Mouse (Mus musculus) limb, embryonic 11.5 days (tissue): Measurements from ENCODE around the gene Hgd. TPM values are rescaled to one million over a fixed set of nuclear protein-coding genes. Genes with fewer than 3 reads are reported as not detected.
A peak's percentile ranks its signal among the peaks of the same experiment; 100 is the strongest.

Experiments used
- ATAC-seq: fragments of 200-750 bp; cut with Nextera tagmentation; 2 replicates; pipeline ENCODE4 v1.8.0; 2017; ENCODE audit warnings: low read depth; ENCODE audit not compliant: insufficient number of reproducible peaks, low FRiP score, low TSS enrichment
- DNase-seq: peaks from one replicate; pipeline ENCODE4 v3.0.0-alpha.2; 2015; ENCODE audit warnings: low spot score
- H3K27ac ChIP-seq: fragments of 300-500 bp; sonication (generic); replicated peaks from 2 replicates; pipeline ENCODE4 v1.5.1; 2014; ENCODE audit warnings: low read depth, mild to moderate bottlenecking, low read length
- H3K27me3 ChIP-seq: fragments of 300-500 bp; sonication (generic); 2 replicates; pipeline ENCODE4 v1.6.1; 2014; ENCODE audit warnings: mild to moderate bottlenecking, low read length, mixed read lengths; ENCODE audit not compliant: control insufficient read depth, insufficient read depth
- H3K36me3 ChIP-seq: fragments of 300-500 bp; sonication (generic); 2 replicates; pipeline ENCODE4 v1.6.1; 2014; ENCODE audit warnings: mild to moderate bottlenecking, low read length, moderate library complexity, mixed read lengths; ENCODE audit not compliant: control insufficient read depth, insufficient read depth
- H3K4me1 ChIP-seq: fragments of 300-500 bp; sonication (generic); 2 replicates; pipeline ENCODE4 v1.6.1; 2014; ENCODE audit warnings: low read length, mixed read lengths; ENCODE audit not compliant: control insufficient read depth, insufficient read depth
- H3K4me2 ChIP-seq: fragments of 300-500 bp; sonication (generic); 2 replicates; pipeline ENCODE4 v1.6.1; 2014; ENCODE audit warnings: low read depth, mild to moderate bottlenecking, moderate library complexity; ENCODE audit not compliant: severe bottlenecking
- H3K4me3 ChIP-seq: fragments of 300-500 bp; sonication (generic); 2 replicates; pipeline ENCODE4 v1.5.1; 2014; ENCODE audit warnings: low read depth, low read length
- H3K9ac ChIP-seq: fragments of 300-500 bp; sonication (generic); 2 replicates; pipeline ENCODE4 v1.6.1; 2014; ENCODE audit warnings: mild to moderate bottlenecking, low read length
- H3K9me3 ChIP-seq: fragments of 300-500 bp; sonication (generic); 2 replicates; pipeline ENCODE4 v1.6.1; 2016; ENCODE audit warnings: low read length; ENCODE audit not compliant: control insufficient read depth
- WGBS: fragments of 180-500 bp; shearing (Covaris S2); extraction: QIAGEN DNeasy Blood & Tissue Kit; methylation state at CpG from one replicate; pipeline ENCODE4 v1.1.7; 2014; 5-methylcytosine and 5-hydroxymethylcytosine counted together
- polyA plus RNA-seq: library from polyadenylated mRNA; unstranded; fragments of >200 nt; fragmentation: Nextera tagmentation; extraction: Ambion mirVana; gene quantifications from 2 replicates; pipeline ENCODE4 v1.2.1, GENCODE M21; 2014

The Hgd gene
- polyA plus RNA-seq, 1 experiment from 2014 or later: not detected

GRCm38 (mm10) chr16:37571554-37571953 lies 8.4 kb upstream of the Hgd start:
- no peak overlapping the region for H3K9ac ChIP-seq
- H3K4me1 ChIP-seq: peaks cover 8% of the 10 kb centered on the region; the same call in 1 of the 2 replicates
- peak overlapping the region; percentile 38; the same call in 1 of the 2 replicates for H3K27ac ChIP-seq
- H3K4me3 ChIP-seq: no peak overlapping the region
- H3K36me3 ChIP-seq: no peaks in the 10 kb centered on the region
- H3K9me3 ChIP-seq: peaks cover 3% of the 10 kb centered on the region; the same call in 1 of the 2 replicates
- H3K27me3 ChIP-seq: no peaks in the 10 kb centered on the region
- H3K4me2 ChIP-seq: no peak overlapping the region
- no peak for ATAC-seq
- no peak for DNase-seq
- WGBS: 37% methylated on average over 3 of the region's 3 CpGs

GRCm38 (mm10) chr16:37572117-37572754 lies 7.7 kb upstream of the Hgd start:
- no peak overlapping the region for H3K9ac ChIP-seq
- ATAC-seq (no peak), DNase-seq (peak; percentile 46)
- no peaks in the 10 kb centered on the region for H3K27me3 ChIP-seq
- H3K36me3 ChIP-seq: no peaks in the 10 kb centered on the region
- H3K4me1 ChIP-seq: peaks cover 8% of the 10 kb centered on the region; the same call in 1 of the 2 replicates
- H3K4me3 ChIP-seq: no peak overlapping the region
- H3K27ac ChIP-seq: 0 out of 2 replicates have a peak overlapping the region, but pooled peaks have one; percentile 32
- H3K9me3 ChIP-seq: peaks cover 3% of the 10 kb centered on the region; the same call in 1 of the 2 replicates
- no peak overlapping the region; the same call in 1 of the 2 replicates for H3K4me2 ChIP-seq
- WGBS: 39% methylated on average over 12 of the region's 12 CpGs

GRCm38 (mm10) chr16:37573061-37573460 lies 6.9 kb upstream of the Hgd start:
- 94% methylated on average over 5 of the region's 5 CpGs for WGBS
- ATAC-seq (no peak), DNase-seq (no peak)
- Histone ChIP-seq H3K27me3 (no peaks in the 10 kb centered on the region), H3K4me3 (no peak overlapping the region), H3K4me2 (no peak overlapping the region), H3K36me3 (no peaks in the 10 kb centered on the region), H3K9ac (no peak overlapping the region), H3K4me1 (peaks cover 8% of the 10 kb centered on the region; the same call in 1 of the 2 replicates), H3K9me3 (peaks cover 3% of the 10 kb centered on the region; the same call in 1 of the 2 replicates), H3K27ac (no peak overlapping the region)

GRCm38 (mm10) chr16:37575325-37575724 lies 4.6 kb upstream of the Hgd start:
- no peak for DNase-seq
- Histone ChIP-seq H3K36me3 (no peaks in the 10 kb centered on the region), H3K4me2 (no peak overlapping the region), H3K4me1 (peaks cover 12% of the 10 kb centered on the region; the same call in 1 of the 2 replicates), H3K9ac (no peak overlapping the region), H3K27ac (no peak overlapping the region), H3K4me3 (no peak overlapping the region), H3K9me3 (peaks cover 3% of the 10 kb centered on the region; the same call in 1 of the 2 replicates), H3K27me3 (no peaks in the 10 kb centered on the region)
- no peak for ATAC-seq
- WGBS: 70% methylated on average over 3 of the region's 3 CpGs

- Histone ChIP-seq H3K4me1 (0 out of 2 replicates have a peak, but pooled peaks cover 4% of the 10 kb centered on the region), H3K9ac (no peak overlapping the region), H3K4me3 (no peak overlapping the region), H3K36me3 (no peaks in the 10 kb centered on the region), H3K27me3 (no peaks in the 10 kb centered on the region), H3K4me2 (no peak overlapping the region), H3K9me3 (no peaks in the 10 kb centered on the region), H3K27ac (no peak overlapping the region)
- ATAC-seq: no peak
- 86% methylated on average over 1 of the region's 1 CpGs for WGBS
- DNase-seq: no peak
These were observed 362 bp upstream of the Hgd start for GRCm38 (mm10) chr16:37579591-37579990.

GRCm38 (mm10) chr16:37580651-37581050 lies 698 bp downstream of the Hgd start:
- Histone ChIP-seq H3K4me3 (no peak overlapping the region), H3K4me1 (0 out of 2 replicates have a peak, but pooled peaks cover 7% of the 10 kb centered on the region), H3K4me2 (no peak overlapping the region), H3K27me3 (no peaks in the 10 kb centered on the region), H3K27ac (no peak overlapping the region), H3K9ac (no peak overlapping the region), H3K9me3 (no peaks in the 10 kb centered on the region), H3K36me3 (no peaks in the 10 kb centered on the region)
- 80% methylated on average over 4 of the region's 4 CpGs for WGBS
- ATAC-seq (no peak), DNase-seq (no peak)

- H3K4me3 ChIP-seq: no peak overlapping the region
- DNase-seq (no peak), ATAC-seq (no peak)
- H3K36me3 ChIP-seq: no peaks in the 10 kb centered on the region
- H3K9ac ChIP-seq: no peak overlapping the region
- no peaks in the 10 kb centered on the region for H3K9me3 ChIP-seq
- 89% methylated on average over 3 of the region's 3 CpGs for WGBS
- H3K27ac ChIP-seq: no peak overlapping the region
- no peaks in the 10 kb centered on the region for H3K27me3 ChIP-seq
- no peak overlapping the region for H3K4me2 ChIP-seq
- H3K4me1 ChIP-seq: 0 out of 2 replicates have a peak, but pooled peaks cover 7% of the 10 kb centered on the region
These were observed 1.9 kb downstream of the Hgd start for GRCm38 (mm10) chr16:37581901-37582300.

- DNase-seq (no peak), ATAC-seq (no peak)
- H3K4me2 ChIP-seq: no peak overlapping the region
- WGBS: 90% methylated on average over 3 of the region's 3 CpGs
- no peaks in the 10 kb centered on the region for H3K9me3 ChIP-seq
- no peak overlapping the region for H3K27ac ChIP-seq
- H3K4me3 ChIP-seq: no peak overlapping the region
- no peak overlapping the region for H3K9ac ChIP-seq
- 0 out of 2 replicates have a peak, but pooled peaks cover 6% of the 10 kb centered on the region for H3K4me1 ChIP-seq
- H3K27me3 ChIP-seq: no peaks in the 10 kb centered on the region
- H3K36me3 ChIP-seq: no peaks in the 10 kb centered on the region
These were observed 3.4 kb downstream of the Hgd start for GRCm38 (mm10) chr16:37583306-37583705.
